Mouse (Mus musculus) heart, embryonic 12.5 days (tissue): ENCODE measurements at regions not wholly inside any gene's neighbourhood (a gene's known extent, or its start where the extent isn't known, plus 50 kb on each side); places are given as distances from the start of the nearest gene placed in this dataset.

Source experiments
- ATAC-seq: fragments of 200-750 bp; cut with Nextera tagmentation; 2 replicates; pipeline ENCODE4 v1.8.0; 2017; ENCODE audit warnings: moderate TSS enrichment, moderate library complexity; ENCODE audit not compliant: insufficient number of reproducible peaks, low FRiP score
- H3K27ac ChIP-seq: fragments of 300-500 bp; sonication (generic); 2 replicates; pipeline ENCODE4 v1.5.1; 2016; ENCODE audit warnings: mild to moderate bottlenecking, moderate library complexity; ENCODE audit not compliant: poor library complexity, severe bottlenecking
- H3K27me3 ChIP-seq: fragments of 300-500 bp; sonication (generic); replicated peaks from 2 replicates; pipeline ENCODE4 v1.6.1; 2016; ENCODE audit warnings: mild to moderate bottlenecking, moderate library complexity
- H3K36me3 ChIP-seq: fragments of 300-500 bp; sonication (generic); 2 replicates; pipeline ENCODE4 v1.6.1; 2016; ENCODE audit warnings: mild to moderate bottlenecking, moderate library complexity
- H3K4me1 ChIP-seq: fragments of 300-500 bp; sonication (generic); replicated peaks from 2 replicates; pipeline ENCODE4 v1.6.1; 2016; ENCODE audit warnings: mild to moderate bottlenecking
- H3K4me2 ChIP-seq: fragments of 300-500 bp; sonication (generic); 2 replicates; pipeline ENCODE4 v1.6.1; 2016; ENCODE audit warnings: mild to moderate bottlenecking, moderate library complexity
- H3K4me3 ChIP-seq: fragments of 300-500 bp; sonication (generic); 2 replicates; pipeline ENCODE4 v1.5.1; 2016; ENCODE audit warnings: mild to moderate bottlenecking
- H3K9ac ChIP-seq: fragments of 300-500 bp; sonication (generic); 2 replicates; pipeline ENCODE4 v1.6.1; 2016; ENCODE audit warnings: mild to moderate bottlenecking, moderate library complexity
- H3K9me3 ChIP-seq: fragments of 300-500 bp; sonication (generic); replicated peaks from 2 replicates; pipeline ENCODE4 v1.6.1; 2016; ENCODE audit warnings: mild to moderate bottlenecking, moderate library complexity
- WGBS: fragments of 180-500 bp; shearing (Covaris S2); methylation state at CpG from one replicate; pipeline ENCODE4 v1.1.7; 2016; 5-methylcytosine and 5-hydroxymethylcytosine counted together

- Histone ChIP-seq H3K27ac (no peak overlapping the region), H3K4me3 (no peak overlapping the region), H3K36me3 (no peaks in the 10 kb centered on the region), H3K9me3 (no peaks in the 10 kb centered on the region), H3K4me2 (no peak overlapping the region), H3K9ac (no peak overlapping the region), H3K4me1 (no peaks in the 10 kb centered on the region), H3K27me3 (no peaks in the 10 kb centered on the region)
- 32% methylated on average over 1 of the region's 1 CpGs for WGBS
- ATAC-seq: no peak
Observed at GRCm38 (mm10) chr4:7392696-7393095, 846.1 kb downstream of the Car8 start.

- no peak for ATAC-seq
- no peaks in the 10 kb centered on the region for H3K9me3 ChIP-seq
- WGBS: 81% methylated on average over 7 of the region's 7 CpGs
Observed at GRCm38 (mm10) chr4:7391596-7391995, 847.2 kb downstream of the Car8 start.

GRCm38 (mm10) chr4:7385069-7385468 is 853.8 kb downstream of the Car8 start:
- Histone ChIP-seq H3K4me1 (no peaks in the 10 kb centered on the region), H3K36me3 (no peaks in the 10 kb centered on the region), H3K4me3 (no peak overlapping the region), H3K9me3 (no peaks in the 10 kb centered on the region), H3K4me2 (no peak overlapping the region), H3K27me3 (no peaks in the 10 kb centered on the region), H3K9ac (no peak overlapping the region), H3K27ac (no peak overlapping the region)
- ATAC-seq: no peak

More at GRCm38 (mm10) chr4:7391596-7391995, 847.2 kb downstream of the Car8 start:
- Histone ChIP-seq H3K4me3 (no peak overlapping the region), H3K27me3 (no peaks in the 10 kb centered on the region), H3K36me3 (no peaks in the 10 kb centered on the region), H3K27ac (no peak overlapping the region), H3K9ac (no peak overlapping the region), H3K4me1 (no peaks in the 10 kb centered on the region), H3K4me2 (no peak overlapping the region)

- Histone ChIP-seq H3K4me3 (no peak overlapping the region), H3K4me1 (no peaks in the 10 kb centered on the region), H3K36me3 (no peaks in the 10 kb centered on the region), H3K9me3 (no peaks in the 10 kb centered on the region), H3K9ac (no peak overlapping the region), H3K27ac (no peak overlapping the region), H3K27me3 (no peaks in the 10 kb centered on the region), H3K4me2 (no peak overlapping the region)
- ATAC-seq: no peak
- 40% methylated on average over 2 of the region's 2 CpGs for WGBS
Observed at GRCm38 (mm10) chr4:7379996-7380395, 858.8 kb downstream of the Car8 start.

GRCm38 (mm10) chr4:7364238-7365040 is 874.4 kb downstream of the Car8 start:
- Histone ChIP-seq H3K4me2 (no peak overlapping the region), H3K4me1 (no peaks in the 10 kb centered on the region), H3K27me3 (no peaks in the 10 kb centered on the region), H3K4me3 (no peak overlapping the region), H3K27ac (no peak overlapping the region), H3K9ac (no peak overlapping the region), H3K9me3 (no peaks in the 10 kb centered on the region), H3K36me3 (no peaks in the 10 kb centered on the region)
- no peak for ATAC-seq
- 73% methylated on average over 3 of the region's 3 CpGs for WGBS

GRCm38 (mm10) chr4:7363508-7363907 is 875.3 kb downstream of the Car8 start:
- no peak for ATAC-seq
- 80% methylated on average over 2 of the region's 2 CpGs for WGBS

GRCm38 (mm10) chr4:7356202-7356601 is 882.6 kb downstream of the Car8 start:
- Histone ChIP-seq H3K4me2 (no peak overlapping the region), H3K4me3 (no peak overlapping the region), H3K27me3 (no peaks in the 10 kb centered on the region), H3K4me1 (no peaks in the 10 kb centered on the region), H3K27ac (no peak overlapping the region), H3K9ac (no peak overlapping the region), H3K9me3 (no peaks in the 10 kb centered on the region), H3K36me3 (no peaks in the 10 kb centered on the region)
- ATAC-seq: no peak
- WGBS: 85% methylated on average over 3 of the region's 3 CpGs

More at GRCm38 (mm10) chr4:7363508-7363907, 875.3 kb downstream of the Car8 start:
- Histone ChIP-seq H3K9me3 (no peaks in the 10 kb centered on the region), H3K4me2 (no peak overlapping the region), H3K27ac (no peak overlapping the region), H3K27me3 (no peaks in the 10 kb centered on the region), H3K4me3 (no peak overlapping the region), H3K36me3 (no peaks in the 10 kb centered on the region), H3K9ac (no peak overlapping the region), H3K4me1 (no peaks in the 10 kb centered on the region)

- Histone ChIP-seq H3K27me3 (no peaks in the 10 kb centered on the region), H3K4me2 (no peak overlapping the region), H3K4me3 (no peak overlapping the region), H3K9me3 (no peaks in the 10 kb centered on the region), H3K27ac (no peak overlapping the region), H3K4me1 (no peaks in the 10 kb centered on the region), H3K9ac (no peak overlapping the region), H3K36me3 (no peaks in the 10 kb centered on the region)
- ATAC-seq: no peak
- 64% methylated on average over 1 of the region's 1 CpGs for WGBS
Observed at GRCm38 (mm10) chr4:7347317-7347716, 891.5 kb downstream of the Car8 start.

- no peaks in the 10 kb centered on the region for H3K9me3 ChIP-seq
- H3K36me3 ChIP-seq: no peaks in the 10 kb centered on the region
- 80% methylated on average over 1 of the region's 1 CpGs for whole genome bisulfite sequencing
Observed at GRCm38 (mm10) chr4:7341159-7341558, 897.7 kb downstream of the Car8 start.

GRCm38 (mm10) chr4:7314261-7314660 is 924.6 kb downstream of the Car8 start:
- no peaks in the 10 kb centered on the region for H3K27me3 ChIP-seq
- H3K4me2 ChIP-seq: no peak overlapping the region
- no peaks in the 10 kb centered on the region for H3K9me3 ChIP-seq
- no peak overlapping the region for H3K27ac ChIP-seq
- H3K4me1 ChIP-seq: peaks cover 6% of the 10 kb centered on the region; the same call in 1 of the 2 replicates
- 35% methylated on average over 4 of the region's 4 CpGs for WGBS
- H3K36me3 ChIP-seq: no peaks in the 10 kb centered on the region
- H3K4me3 ChIP-seq: no peak overlapping the region
- H3K9ac ChIP-seq: no peak overlapping the region
- ATAC-seq: peak; percentile 77; the same call in 1 of the 2 replicates

More at GRCm38 (mm10) chr4:7341159-7341558, 897.7 kb downstream of the Car8 start:
- Histone ChIP-seq H3K4me2 (no peak overlapping the region), H3K9ac (no peak overlapping the region), H3K27ac (no peak overlapping the region), H3K4me3 (no peak overlapping the region), H3K27me3 (no peaks in the 10 kb centered on the region), H3K4me1 (no peaks in the 10 kb centered on the region)
- no peak for ATAC-seq

GRCm38 (mm10) chr4:7313219-7313618 is 925.6 kb downstream of the Car8 start:
- H3K36me3 ChIP-seq: no peaks in the 10 kb centered on the region
- H3K9ac ChIP-seq: no peak overlapping the region
- peaks cover 6% of the 10 kb centered on the region; the same call in 1 of the 2 replicates for H3K4me1 ChIP-seq
- no peak overlapping the region for H3K27ac ChIP-seq
- H3K27me3 ChIP-seq: no peaks in the 10 kb centered on the region
- 84% methylated on average over 2 of the region's 2 CpGs for WGBS
- H3K4me2 ChIP-seq: no peak overlapping the region
- H3K4me3 ChIP-seq: no peak overlapping the region
- no peaks in the 10 kb centered on the region for H3K9me3 ChIP-seq
- no peak for ATAC-seq

GRCm38 (mm10) chr4:7312160-7312559 is 926.7 kb downstream of the Car8 start:
- Histone ChIP-seq H3K27me3 (no peaks in the 10 kb centered on the region), H3K4me3 (no peak overlapping the region), H3K9ac (no peak overlapping the region), H3K4me2 (no peak overlapping the region), H3K36me3 (no peaks in the 10 kb centered on the region), H3K4me1 (peaks cover 6% of the 10 kb centered on the region; the same call in 1 of the 2 replicates), H3K9me3 (no peaks in the 10 kb centered on the region), H3K27ac (no peak overlapping the region)
- ATAC-seq: no peak
- WGBS: 60% methylated on average over 1 of the region's 1 CpGs
